Mouse (Mus musculus): Measurements from ENCODE around the gene Lmf1. TPM values are rescaled to one million over a fixed set of nuclear protein-coding genes. Genes with fewer than 3 reads are reported as not detected.
A peak's percentile ranks its signal among the peaks of the same experiment; 100 is the strongest.

Lmf1 gene
- polyA plus RNA-seq, 1 experiment from 2014 or later = 18.8 TPM

DNA sequence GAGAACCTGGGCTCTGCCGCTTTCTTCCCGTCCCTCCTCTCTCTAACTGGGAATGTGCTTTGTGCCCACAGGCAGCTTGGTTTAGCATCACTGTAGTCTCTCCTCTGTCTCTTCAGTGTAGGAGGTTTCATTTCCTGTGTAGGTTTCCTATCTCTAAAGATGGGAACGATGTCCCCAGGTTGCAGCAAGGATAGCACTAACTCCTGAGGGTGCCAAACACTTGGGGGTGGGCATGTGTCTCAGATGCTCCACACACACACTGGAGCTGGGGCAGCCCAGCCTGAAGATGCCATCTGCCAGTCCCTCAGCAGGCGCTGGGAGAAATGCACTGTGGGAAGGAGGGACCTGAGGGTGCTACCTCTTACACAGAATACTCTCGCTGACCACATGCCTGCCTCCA, 56.9 kb downstream of the Lmf1 start:
- Histone ChIP-seq H3K4me3 (ENCODE audit: low read depth, low read length) (no peak overlapping the region), H3K4me2 (ENCODE audit: low read length) (no peak overlapping the region), H3K27ac (ENCODE audit: low read depth, low read length) (peak overlapping the region; percentile 22; the same call in 1 of the 2 replicates), H3K27me3 (replicated peaks; ENCODE audit: control insufficient read depth, insufficient read depth, low read length) (no peaks in the 10 kb centered on the region), H3K4me1 (ENCODE audit: control insufficient read depth, insufficient read depth, low read length) (peaks cover 16% of the 10 kb centered on the region), H3K9ac (ENCODE audit: low read length) (no peak overlapping the region), H3K9me3 (replicated peaks; ENCODE audit: control insufficient read depth, low read length) (no peaks in the 10 kb centered on the region), H3K36me3 (ENCODE audit: control insufficient read depth, insufficient read depth, low read length) (peaks cover 2% of the 10 kb centered on the region; the same call in 1 of the 2 replicates)
- ATAC-seq (peak; percentile 26; the same call in 1 of the 2 replicates), DNase-seq (ENCODE audit: low spot score) (no peak)
- WGBS = 89% methylated on average over 5 of the region's 5 CpGs

DNA sequence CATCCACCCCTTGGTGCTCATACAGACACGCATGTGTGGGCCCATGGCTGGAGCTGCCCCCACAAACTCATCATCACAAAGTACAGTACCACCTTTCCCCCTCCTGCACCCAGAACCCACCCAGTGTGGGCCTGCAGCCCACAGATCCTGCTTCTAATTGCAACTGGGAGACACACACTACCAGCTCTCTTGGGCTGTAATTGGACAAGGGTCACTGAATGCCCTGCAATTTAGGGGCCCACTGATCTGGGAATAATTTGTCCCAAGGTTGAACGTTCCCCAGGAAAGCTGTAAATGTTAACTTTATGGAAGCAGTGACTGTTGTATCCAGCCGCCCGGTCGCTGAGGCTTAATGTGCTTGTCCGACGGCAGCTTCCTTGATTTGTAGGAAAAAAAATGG, 59.1 kb downstream of the Lmf1 start:
- H3K9ac ChIP-seq (ENCODE audit: low read length) = no peak overlapping the region
- no peak overlapping the region for H3K27ac ChIP-seq (ENCODE audit: low read depth, low read length)
- H3K4me3 ChIP-seq (ENCODE audit: low read depth, low read length) = no peak overlapping the region
- H3K4me1 ChIP-seq (ENCODE audit: control insufficient read depth, insufficient read depth, low read length) = peaks cover 22% of the 10 kb centered on the region
- H3K36me3 ChIP-seq (ENCODE audit: control insufficient read depth, insufficient read depth, low read length) = no peaks in the 10 kb centered on the region
- no peaks in the 10 kb centered on the region for H3K9me3 ChIP-seq (replicated peaks; ENCODE audit: control insufficient read depth, low read length)
- WGBS = 79% methylated on average over 7 of the region's 7 CpGs
- H3K4me2 ChIP-seq (ENCODE audit: low read length) = no peak overlapping the region
- DNase-seq (ENCODE audit: low spot score) = no peak
- ATAC-seq = no peak
- H3K27me3 ChIP-seq (replicated peaks; ENCODE audit: control insufficient read depth, insufficient read depth, low read length) = no peaks in the 10 kb centered on the region

- H3K4me1 ChIP-seq (ENCODE audit: control insufficient read depth, insufficient read depth, low read length) = peaks cover 26% of the 10 kb centered on the region
These were observed 59.6 kb downstream of the Lmf1 start for GRCm38 (mm10) chr17:25638442-25638841.

GRCm38 (mm10) chr17:25640956-25641355, 62.1 kb downstream of the Lmf1 start:
- ATAC-seq (no peak), DNase-seq (ENCODE audit: low spot score) (peak; percentile 38)
- no peak overlapping the region; the same call in 1 of the 2 replicates for H3K27ac ChIP-seq (ENCODE audit: low read depth, low read length)

More at GRCm38 (mm10) chr17:25638442-25638841, 59.6 kb downstream of the Lmf1 start:
- no peaks in the 10 kb centered on the region for H3K36me3 ChIP-seq (ENCODE audit: control insufficient read depth, insufficient read depth, low read length)
- H3K9me3 ChIP-seq (replicated peaks; ENCODE audit: control insufficient read depth, low read length) = no peaks in the 10 kb centered on the region
- DNase-seq (ENCODE audit: low spot score) = no peak
- H3K4me3 ChIP-seq (ENCODE audit: low read depth, low read length) = no peak overlapping the region
- H3K27me3 ChIP-seq (replicated peaks; ENCODE audit: control insufficient read depth, insufficient read depth, low read length) = no peaks in the 10 kb centered on the region
- H3K9ac ChIP-seq (ENCODE audit: low read length) = no peak overlapping the region
- no peak overlapping the region for H3K4me2 ChIP-seq (ENCODE audit: low read length)
- ATAC-seq = no peak
- no peak overlapping the region for H3K27ac ChIP-seq (ENCODE audit: low read depth, low read length)
- WGBS = 92% methylated on average over 4 of the region's 4 CpGs

DNA sequence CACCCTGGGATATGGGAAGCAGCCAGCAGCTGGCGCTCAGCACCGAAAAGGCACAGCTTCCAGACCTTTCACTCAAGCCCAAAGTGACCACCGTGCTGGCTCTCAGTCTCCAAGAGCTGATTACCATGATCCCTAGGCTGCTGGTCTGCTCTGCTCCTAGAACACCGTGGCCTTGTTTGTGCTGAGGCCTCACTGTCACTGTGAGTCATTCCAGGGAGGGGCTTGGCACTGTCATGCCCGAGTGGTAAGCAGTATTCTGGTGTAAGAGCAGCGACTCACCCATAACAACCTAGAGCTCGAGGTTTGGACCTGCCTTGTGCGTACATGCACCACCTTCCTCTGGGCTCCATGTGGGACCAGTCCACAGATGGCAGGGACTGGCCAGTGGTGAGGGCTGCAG, 63.1 kb downstream of the Lmf1 start:
- peaks cover 22% of the 10 kb centered on the region; the same call in 1 of the 2 replicates for H3K4me1 ChIP-seq (ENCODE audit: control insufficient read depth, insufficient read depth, low read length)
- H3K36me3 ChIP-seq (ENCODE audit: control insufficient read depth, insufficient read depth, low read length) = no peaks in the 10 kb centered on the region
- 85% methylated on average over 8 of the region's 8 CpGs for WGBS
- DNase-seq (ENCODE audit: low spot score) = no peak
- no peaks in the 10 kb centered on the region for H3K27me3 ChIP-seq (replicated peaks; ENCODE audit: control insufficient read depth, insufficient read depth, low read length)
- 0 out of 2 replicates have a peak overlapping the region, but pooled peaks have one; percentile 1 for H3K27ac ChIP-seq (ENCODE audit: low read depth, low read length)
- no peak overlapping the region for H3K4me3 ChIP-seq (ENCODE audit: low read depth, low read length)
- no peak overlapping the region for H3K4me2 ChIP-seq (ENCODE audit: low read length)
- H3K9ac ChIP-seq (ENCODE audit: low read length) = no peak overlapping the region
- no peak for ATAC-seq
- no peaks in the 10 kb centered on the region for H3K9me3 ChIP-seq (replicated peaks; ENCODE audit: control insufficient read depth, low read length)

More at GRCm38 (mm10) chr17:25640956-25641355, 62.1 kb downstream of the Lmf1 start:
- WGBS = 32% methylated on average over 4 of the region's 4 CpGs
- no peak overlapping the region for H3K9ac ChIP-seq (ENCODE audit: low read length)
- no peaks in the 10 kb centered on the region for H3K27me3 ChIP-seq (replicated peaks; ENCODE audit: control insufficient read depth, insufficient read depth, low read length)
- no peaks in the 10 kb centered on the region for H3K9me3 ChIP-seq (replicated peaks; ENCODE audit: control insufficient read depth, low read length)
- H3K4me3 ChIP-seq (ENCODE audit: low read depth, low read length) = no peak overlapping the region
- no peaks in the 10 kb centered on the region for H3K36me3 ChIP-seq (ENCODE audit: control insufficient read depth, insufficient read depth, low read length)
- no peak overlapping the region for H3K4me2 ChIP-seq (ENCODE audit: low read length)
- H3K4me1 ChIP-seq (ENCODE audit: control insufficient read depth, insufficient read depth, low read length) = peaks cover 22% of the 10 kb centered on the region; the same call in 1 of the 2 replicates

DNA sequence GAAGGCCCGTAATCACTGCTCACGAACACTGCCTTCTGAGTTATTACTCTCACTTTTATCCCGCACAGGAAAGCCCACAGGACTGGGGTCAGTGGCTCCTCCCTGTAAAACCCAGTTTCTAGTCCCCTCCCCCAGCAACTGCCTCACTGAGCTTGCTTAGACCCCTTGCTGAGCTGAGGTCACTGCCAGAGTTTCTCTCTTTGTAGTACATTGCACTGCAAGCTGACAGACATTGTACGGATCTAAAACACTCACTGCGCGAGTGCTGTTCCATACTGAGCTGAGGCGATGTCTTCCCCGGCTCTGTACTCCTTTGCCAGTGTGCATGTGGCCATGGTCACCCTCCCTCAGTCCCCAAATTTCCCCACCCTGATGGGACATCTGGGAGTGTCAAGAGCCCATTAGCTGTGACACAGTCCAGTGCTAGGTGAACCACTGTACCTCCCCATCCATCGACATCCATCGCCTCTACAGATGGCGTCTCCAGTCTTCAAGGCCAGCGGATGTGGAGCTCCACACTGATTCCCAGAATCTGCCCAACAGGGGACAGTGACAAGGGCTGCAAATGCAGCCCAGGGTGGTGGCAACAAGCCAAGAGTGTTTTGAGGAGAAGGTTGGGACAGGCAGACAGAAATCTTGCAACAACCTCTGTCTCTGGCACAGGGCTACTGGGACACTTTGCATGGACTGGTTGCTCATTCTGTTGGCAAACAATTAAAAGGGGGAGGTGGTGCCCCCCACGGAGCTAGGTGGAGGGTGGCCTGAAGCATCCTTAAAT, 64.8 kb downstream of the Lmf1 start:
- Histone ChIP-seq H3K27me3 (replicated peaks; ENCODE audit: control insufficient read depth, insufficient read depth, low read length) (no peaks in the 10 kb centered on the region), H3K9me3 (replicated peaks; ENCODE audit: control insufficient read depth, low read length) (no peaks in the 10 kb centered on the region), H3K9ac (ENCODE audit: low read length) (no peak overlapping the region), H3K27ac (ENCODE audit: low read depth, low read length) (no peak overlapping the region), H3K4me3 (ENCODE audit: low read depth, low read length) (no peak overlapping the region), H3K4me1 (ENCODE audit: control insufficient read depth, insufficient read depth, low read length) (peaks cover 22% of the 10 kb centered on the region; the same call in 1 of the 2 replicates), H3K36me3 (ENCODE audit: control insufficient read depth, insufficient read depth, low read length) (no peaks in the 10 kb centered on the region), H3K4me2 (ENCODE audit: low read length) (0 out of 2 replicates have a peak overlapping the region, but pooled peaks have one; percentile 1)
- 61% methylated on average over 13 of the region's 13 CpGs for WGBS
- 0 out of 2 replicates have a peak, but pooled peaks have one; percentile 48 for ATAC-seq
- DNase-seq (ENCODE audit: low spot score) = peak; percentile 49

- H3K27ac ChIP-seq (ENCODE audit: low read depth, low read length) = no peak overlapping the region
- WGBS = 95% methylated on average over 3 of the region's 3 CpGs
These were observed 65.9 kb downstream of the Lmf1 start for GRCm38 (mm10) chr17:25644761-25645160.

DNA sequence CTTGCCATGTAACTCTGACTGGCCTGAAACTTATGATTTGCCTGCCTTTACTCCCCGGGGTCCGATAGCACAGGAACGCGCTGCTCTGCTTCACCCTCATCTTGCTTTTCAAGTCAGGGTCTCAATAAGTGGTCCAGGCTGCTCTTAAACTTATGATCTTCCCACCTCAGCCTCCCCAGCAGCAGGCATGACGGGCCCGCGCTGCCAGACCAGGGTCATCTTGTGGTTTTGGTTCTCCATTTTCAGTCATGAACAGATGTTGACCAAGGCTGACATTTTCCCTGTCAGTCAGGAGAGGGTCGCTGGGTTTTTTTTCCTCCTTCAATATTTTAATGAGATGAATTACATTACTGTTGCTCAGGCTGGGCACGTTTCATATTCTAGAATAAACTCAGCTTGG, 66.8 kb downstream of the Lmf1 start:
- WGBS = 89% methylated on average over 9 of the region's 9 CpGs
- H3K27ac ChIP-seq (ENCODE audit: low read depth, low read length) = no peak overlapping the region

More at GRCm38 (mm10) chr17:25644761-25645160, 65.9 kb downstream of the Lmf1 start:
- Histone ChIP-seq H3K27me3 (replicated peaks; ENCODE audit: control insufficient read depth, insufficient read depth, low read length) (no peaks in the 10 kb centered on the region), H3K4me1 (ENCODE audit: control insufficient read depth, insufficient read depth, low read length) (peaks cover 22% of the 10 kb centered on the region; the same call in 1 of the 2 replicates), H3K4me2 (ENCODE audit: low read length) (no peak overlapping the region), H3K9me3 (replicated peaks; ENCODE audit: control insufficient read depth, low read length) (no peaks in the 10 kb centered on the region), H3K9ac (ENCODE audit: low read length) (no peak overlapping the region), H3K4me3 (ENCODE audit: low read depth, low read length) (no peak overlapping the region), H3K36me3 (ENCODE audit: control insufficient read depth, insufficient read depth, low read length) (no peaks in the 10 kb centered on the region)
- ATAC-seq (no peak), DNase-seq (ENCODE audit: low spot score) (no peak)

DNA sequence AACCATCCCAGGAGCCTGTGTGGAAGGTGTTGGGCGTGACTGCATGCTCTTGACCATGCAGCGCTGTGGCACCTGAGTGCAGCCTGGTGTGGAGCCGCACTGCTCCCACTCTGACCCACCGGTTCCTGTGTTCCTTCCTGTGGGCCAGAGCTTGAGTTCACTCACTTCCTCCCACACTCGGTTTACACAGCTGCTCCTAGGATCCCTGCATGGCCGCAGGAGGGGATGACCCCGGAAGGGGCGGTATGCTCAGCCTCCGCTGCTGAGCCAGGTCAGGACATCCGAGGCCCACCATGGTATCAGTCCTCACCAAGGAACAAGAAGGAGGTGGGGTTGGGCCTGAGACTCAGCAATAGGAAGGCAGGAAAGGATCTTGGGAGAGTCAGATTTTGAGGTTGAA, 69.0 kb downstream of the Lmf1 start:
- Histone ChIP-seq H3K9me3 (replicated peaks; ENCODE audit: control insufficient read depth, low read length) (no peaks in the 10 kb centered on the region), H3K4me2 (ENCODE audit: low read length) (no peak overlapping the region), H3K4me1 (ENCODE audit: control insufficient read depth, insufficient read depth, low read length) (peaks cover 13% of the 10 kb centered on the region; the same call in 1 of the 2 replicates), H3K27me3 (replicated peaks; ENCODE audit: control insufficient read depth, insufficient read depth, low read length) (no peaks in the 10 kb centered on the region), H3K4me3 (ENCODE audit: low read depth, low read length) (no peak overlapping the region), H3K9ac (ENCODE audit: low read length) (no peak overlapping the region), H3K27ac (ENCODE audit: low read depth, low read length) (no peak overlapping the region), H3K36me3 (ENCODE audit: control insufficient read depth, insufficient read depth, low read length) (no peaks in the 10 kb centered on the region)
- ATAC-seq = no peak
- no peak for DNase-seq (ENCODE audit: low spot score)
- 92% methylated on average over 10 of the region's 10 CpGs for WGBS

More for the DNA sequence above, 66.8 kb downstream of the Lmf1 start:
- no peak overlapping the region for H3K4me2 ChIP-seq (ENCODE audit: low read length)
- no peaks in the 10 kb centered on the region for H3K36me3 ChIP-seq (ENCODE audit: control insufficient read depth, insufficient read depth, low read length)
- no peak overlapping the region for H3K9ac ChIP-seq (ENCODE audit: low read length)
- DNase-seq (ENCODE audit: low spot score) (no peak), ATAC-seq (no peak)
- H3K4me1 ChIP-seq (ENCODE audit: control insufficient read depth, insufficient read depth, low read length) = peaks cover 19% of the 10 kb centered on the region; the same call in 1 of the 2 replicates
- no peaks in the 10 kb centered on the region for H3K9me3 ChIP-seq (replicated peaks; ENCODE audit: control insufficient read depth, low read length)
- no peaks in the 10 kb centered on the region for H3K27me3 ChIP-seq (replicated peaks; ENCODE audit: control insufficient read depth, insufficient read depth, low read length)
- H3K4me3 ChIP-seq (ENCODE audit: low read depth, low read length) = no peak overlapping the region

Measured in forebrain, embryonic 14.5 days (tissue).